Mouse (Mus musculus): ENCODE measurements around the gene Fam19a3.

- TF ChIP-seq TCF12 (IDR thresholded peaks at IDR 0.05; ENCODE audit: insufficient read depth, poor library complexity, severe bottlenecking) (no peak), POLR2A (IDR thresholded peaks at IDR 0.05; ENCODE audit: insufficient read length, low read depth) (no peak), MAX (IDR thresholded peaks at IDR 0.05; ENCODE audit: low read depth) (no peak), POLR2AphosphoS2 (IDR thresholded peaks at IDR 0.05; ENCODE audit: insufficient read length, low read depth) (no peak), USF1 (IDR thresholded peaks at IDR 0.05; ENCODE audit: low read depth) (no peak), CEBPB (IDR thresholded peaks at IDR 0.05; ENCODE audit: insufficient read depth, poor library complexity, severe bottlenecking) (no peak), E2F4 (IDR thresholded peaks at IDR 0.05; ENCODE audit: insufficient read depth) (no peak)
Measured at GRCm38 (mm10) chr3:104788075-104788474, 6.4 kb upstream of the Fam19a3 start, which contains the start of gene Rhoc.
